Mouse (Mus musculus) stomach, postnatal 0 days (tissue): ENCODE data around the gene Hyal1.

Source experiments
- CTCF ChIP-seq: IDR thresholded peaks from 2 replicates; pipeline ENCODE4 v1.5.1; 2016; ENCODE audit warnings: antibody characterized with exemption, low read depth, mild to moderate bottlenecking, moderate library complexity
- EP300 ChIP-seq: optimal IDR thresholded peaks from 2 replicates; pipeline ENCODE3; 2016; ENCODE audit warnings: antibody characterized with exemption

DNA sequence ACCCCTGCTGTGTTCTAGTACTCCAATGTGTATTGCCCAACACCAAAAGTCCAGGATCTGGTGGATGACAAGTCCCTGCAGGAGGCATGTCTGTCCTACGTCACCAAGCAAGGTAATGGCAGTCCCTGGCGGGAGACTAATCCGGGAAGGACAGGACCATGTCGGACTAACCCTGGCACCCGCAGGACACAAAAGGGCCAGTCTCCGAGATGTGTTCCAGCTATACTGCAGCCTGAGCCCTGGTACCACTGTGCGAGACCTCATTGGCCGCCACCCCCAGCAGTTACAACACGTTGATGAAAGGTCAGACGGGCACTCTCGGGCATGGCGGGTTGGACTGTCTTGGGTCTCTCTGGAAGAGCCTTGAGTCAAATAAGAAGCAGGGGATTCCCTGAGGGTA is 32.0 kb upstream of the Hyal1 start:
- TF ChIP-seq CTCF, result no peak
- no peak for TF ChIP-seq EP300
